Mouse (Mus musculus) heart, embryonic 11.5 days (tissue): ENCODE data around the gene Slc12a8. TPM values are rescaled to one million over a fixed set of nuclear protein-coding genes. Genes with fewer than 3 reads are reported as not detected.

Experiments
- ATAC-seq: fragments of 200-750 bp; cut with Nextera tagmentation; replicated peaks from 2 replicates; pipeline ENCODE4 v1.8.0; 2017; ENCODE audit warnings: moderate library complexity; ENCODE audit not compliant: insufficient number of reproducible peaks, low FRiP score, low TSS enrichment
- H3K27ac ChIP-seq: fragments of 300-500 bp; sonication (generic); 2 replicates; pipeline ENCODE4 v1.5.1; 2014; ENCODE audit warnings: mild to moderate bottlenecking, low read depth, low read length
- H3K27me3 ChIP-seq: fragments of 300-500 bp; sonication (generic); 2 replicates; pipeline ENCODE4 v1.6.1; 2014; ENCODE audit warnings: mild to moderate bottlenecking, low read length, mixed read lengths; ENCODE audit not compliant: control insufficient read depth, insufficient read depth
- H3K36me3 ChIP-seq: fragments of 300-500 bp; sonication (generic); 2 replicates; pipeline ENCODE4 v1.6.1; 2014; ENCODE audit warnings: mild to moderate bottlenecking, low read length, moderate library complexity, mixed read lengths; ENCODE audit not compliant: control insufficient read depth, insufficient read depth
- H3K4me1 ChIP-seq: fragments of 300-500 bp; sonication (generic); 2 replicates; pipeline ENCODE4 v1.6.1; 2014; ENCODE audit warnings: low read length; ENCODE audit not compliant: control insufficient read depth, insufficient read depth
- H3K4me2 ChIP-seq: fragments of 300-500 bp; sonication (generic); 2 replicates; pipeline ENCODE4 v1.6.1; 2014; ENCODE audit warnings: mild to moderate bottlenecking, moderate library complexity
- H3K4me3 ChIP-seq: fragments of 300-500 bp; sonication (generic); 2 replicates; pipeline ENCODE4 v1.5.1; 2014; ENCODE audit warnings: low read depth, low read length
- H3K9ac ChIP-seq: fragments of 300-500 bp; sonication (generic); 2 replicates; pipeline ENCODE4 v1.6.1; 2014; ENCODE audit warnings: mild to moderate bottlenecking, low read depth, low read length, moderate library complexity
- H3K9me3 ChIP-seq: fragments of 300-500 bp; sonication (generic); replicated peaks from 2 replicates; pipeline ENCODE4 v1.6.1; 2016; ENCODE audit warnings: low read length; ENCODE audit not compliant: control insufficient read depth
- WGBS: fragments of 180-500 bp; shearing (Covaris S2); extraction: QIAGEN DNeasy Blood & Tissue Kit; methylation state at CpG from one replicate; pipeline ENCODE4 v1.1.7; 2014; ENCODE audit not compliant: insufficient replicate concordance; 5-methylcytosine and 5-hydroxymethylcytosine counted together
- polyA plus RNA-seq: library from polyadenylated mRNA; unstranded; fragments of >200 nt; fragmentation: Nextera tagmentation; extraction: Ambion mirVana; gene quantifications from 2 replicates; pipeline ENCODE4 v1.2.1, GENCODE M21; 2014

Slc12a8 gene
- polyA plus RNA-seq, 1 experiment from 2014 or later: 2.0 TPM

DNA sequence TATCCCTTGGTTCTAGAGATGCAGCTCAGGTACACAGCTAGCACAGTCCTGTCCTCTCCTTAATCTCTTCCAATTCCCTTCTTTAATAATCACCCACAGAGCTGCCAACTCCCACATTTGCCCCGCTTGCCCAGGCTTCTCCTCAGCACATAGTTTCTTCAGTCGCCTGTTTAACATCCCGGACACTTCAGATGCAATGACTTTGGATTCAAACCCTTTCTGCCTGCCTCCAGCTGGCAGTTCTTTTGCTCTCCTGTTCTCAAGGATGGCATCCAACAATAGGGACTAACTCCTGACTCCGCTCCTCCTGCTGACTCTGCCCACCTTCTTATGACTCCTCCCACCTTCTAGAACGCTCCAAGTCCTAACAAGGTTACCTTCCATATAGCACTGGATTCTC lies 75.2 kb downstream of the Slc12a8 start:
- Histone ChIP-seq H3K4me2 (no peak overlapping the region), H3K27ac (peak overlapping the region; percentile 24; the same call in 1 of the 2 replicates), H3K36me3 (no peaks in the 10 kb centered on the region), H3K9ac (no peak overlapping the region), H3K4me3 (no peak overlapping the region), H3K9me3 (no peaks in the 10 kb centered on the region), H3K4me1 (peaks cover 24% of the 10 kb centered on the region), H3K27me3 (no peaks in the 10 kb centered on the region)
- ATAC-seq: no peak
- 81% methylated on average over 5 of the region's 5 CpGs for WGBS

DNA sequence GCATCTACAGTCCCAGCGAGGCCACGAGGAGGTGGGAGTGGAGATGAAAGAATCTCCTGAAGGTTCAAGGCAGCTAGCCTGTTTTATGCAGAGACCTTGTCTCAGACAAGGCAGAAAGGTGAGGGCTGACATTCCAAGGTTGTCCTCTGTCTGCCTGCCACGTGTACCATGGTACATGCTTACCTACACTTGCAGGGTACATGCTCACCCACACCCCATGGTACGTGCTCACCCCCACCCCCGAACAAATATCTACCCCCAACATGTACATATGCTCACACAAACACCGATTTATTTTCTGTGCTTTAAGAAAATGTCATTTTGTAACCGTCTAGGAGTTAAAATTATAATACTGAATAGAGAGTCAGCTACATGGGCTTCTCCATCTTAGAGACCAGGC lies 76.3 kb downstream of the Slc12a8 start:
- H3K4me2 ChIP-seq: no peak overlapping the region
- H3K36me3 ChIP-seq: no peaks in the 10 kb centered on the region
- H3K4me3 ChIP-seq: no peak overlapping the region
- H3K9me3 ChIP-seq: no peaks in the 10 kb centered on the region
- H3K27ac ChIP-seq: no peak overlapping the region
- ATAC-seq: no peak
- no peak overlapping the region for H3K9ac ChIP-seq
- peaks cover 24% of the 10 kb centered on the region for H3K4me1 ChIP-seq
- 70% methylated on average over 7 of the region's 7 CpGs for WGBS
- no peaks in the 10 kb centered on the region for H3K27me3 ChIP-seq

- 32% methylated on average over 7 of the region's 7 CpGs for WGBS
- Histone ChIP-seq H3K4me2 (no peak overlapping the region), H3K4me3 (no peak overlapping the region), H3K27ac (peak overlapping the region; percentile 62), H3K4me1 (peaks cover 24% of the 10 kb centered on the region), H3K9ac (no peak overlapping the region), H3K36me3 (no peaks in the 10 kb centered on the region), H3K9me3 (no peaks in the 10 kb centered on the region), H3K27me3 (no peaks in the 10 kb centered on the region)
- peak; percentile 66; the same call in 1 of the 2 replicates for ATAC-seq
Measured at GRCm38 (mm10) chr16:33594037-33594771, 77.1 kb downstream of the Slc12a8 start.

DNA sequence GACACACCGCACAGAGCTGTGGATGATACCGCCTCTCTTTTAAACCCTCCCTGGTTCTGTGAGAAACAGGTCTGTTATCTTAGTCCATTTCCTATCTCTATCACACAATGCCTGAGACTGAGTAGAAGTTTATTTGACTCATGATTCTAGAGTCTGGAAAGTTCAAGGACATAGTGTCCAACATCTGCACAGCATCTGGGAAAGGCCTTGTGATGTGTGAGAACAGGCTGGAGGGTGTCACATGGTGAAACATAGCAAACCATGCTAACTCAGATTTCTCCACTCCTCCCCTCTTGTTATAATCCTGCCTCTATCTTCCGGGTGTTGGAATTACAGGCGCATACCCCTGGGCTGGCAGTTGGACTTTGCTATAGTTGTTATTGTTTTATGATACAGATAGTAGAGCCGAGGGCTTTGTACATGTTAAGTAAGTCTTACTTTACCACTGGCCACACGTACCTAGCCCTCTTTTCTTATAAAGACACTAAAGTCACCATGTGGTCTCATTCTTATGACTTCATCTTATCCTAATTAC lies 78.2 kb downstream of the Slc12a8 start:
- Histone ChIP-seq H3K27me3 (no peaks in the 10 kb centered on the region), H3K9me3 (no peaks in the 10 kb centered on the region), H3K4me3 (no peak overlapping the region), H3K4me2 (no peak overlapping the region), H3K36me3 (no peaks in the 10 kb centered on the region), H3K9ac (no peak overlapping the region), H3K27ac (no peak overlapping the region), H3K4me1 (peaks cover 24% of the 10 kb centered on the region)
- WGBS: 73% methylated on average over 6 of the region's 6 CpGs
- no peak for ATAC-seq

DNA sequence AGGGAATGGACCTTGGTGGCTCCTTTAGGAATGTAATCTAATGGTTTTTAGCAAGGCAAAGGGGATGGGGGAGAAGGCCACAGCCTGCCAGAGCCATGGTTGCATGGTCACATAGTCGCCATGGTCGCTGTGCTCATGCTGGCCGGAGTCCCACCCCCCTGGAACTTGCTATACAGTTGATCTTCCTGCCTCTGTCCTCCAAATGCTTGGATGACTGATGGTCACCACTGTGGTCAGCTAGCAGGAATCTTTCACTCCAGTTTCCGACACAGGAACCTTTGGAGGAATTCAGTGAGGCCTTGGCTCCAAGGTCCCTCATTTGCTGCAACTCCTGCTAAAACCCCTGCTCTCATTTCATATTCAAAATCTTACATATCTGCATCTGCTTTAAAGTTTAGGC lies 79.1 kb downstream of the Slc12a8 start:
- Histone ChIP-seq H3K4me2 (no peak overlapping the region), H3K4me3 (no peak overlapping the region), H3K27ac (no peak overlapping the region), H3K4me1 (peaks cover 24% of the 10 kb centered on the region), H3K9ac (no peak overlapping the region), H3K27me3 (no peaks in the 10 kb centered on the region), H3K36me3 (no peaks in the 10 kb centered on the region), H3K9me3 (no peaks in the 10 kb centered on the region)
- 78% methylated on average over 4 of the region's 4 CpGs for WGBS
- ATAC-seq: no peak

DNA sequence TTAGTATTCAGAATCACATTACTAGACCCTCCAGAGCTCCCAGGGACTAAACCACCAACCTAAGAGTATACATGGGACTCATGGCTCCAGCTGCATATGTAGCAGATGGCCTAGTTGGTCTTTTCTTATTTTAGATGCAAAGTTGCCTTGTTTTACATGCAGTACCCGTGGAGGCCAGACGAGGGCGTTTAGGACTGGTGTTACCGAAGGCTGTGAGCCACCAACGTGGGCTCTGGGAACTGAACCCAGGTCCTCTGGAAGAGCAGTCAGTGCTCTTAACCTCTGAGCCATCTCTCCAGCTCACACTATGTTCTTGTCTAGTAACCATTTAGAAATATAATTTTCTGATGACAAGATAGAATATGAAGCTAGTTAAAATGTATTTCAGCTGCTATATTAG lies 83.1 kb downstream of the Slc12a8 start:
- Histone ChIP-seq H3K36me3 (no peaks in the 10 kb centered on the region), H3K4me2 (no peak overlapping the region), H3K9me3 (0 out of 2 replicates have a peak, but pooled peaks cover 3% of the 10 kb centered on the region), H3K4me3 (no peak overlapping the region), H3K4me1 (0 out of 2 replicates have a peak, but pooled peaks cover under 1% of the 10 kb centered on the region), H3K9ac (no peak overlapping the region), H3K27me3 (no peaks in the 10 kb centered on the region), H3K27ac (no peak overlapping the region)
- WGBS: 21% methylated on average over 5 of the region's 5 CpGs
- no peak for ATAC-seq

DNA sequence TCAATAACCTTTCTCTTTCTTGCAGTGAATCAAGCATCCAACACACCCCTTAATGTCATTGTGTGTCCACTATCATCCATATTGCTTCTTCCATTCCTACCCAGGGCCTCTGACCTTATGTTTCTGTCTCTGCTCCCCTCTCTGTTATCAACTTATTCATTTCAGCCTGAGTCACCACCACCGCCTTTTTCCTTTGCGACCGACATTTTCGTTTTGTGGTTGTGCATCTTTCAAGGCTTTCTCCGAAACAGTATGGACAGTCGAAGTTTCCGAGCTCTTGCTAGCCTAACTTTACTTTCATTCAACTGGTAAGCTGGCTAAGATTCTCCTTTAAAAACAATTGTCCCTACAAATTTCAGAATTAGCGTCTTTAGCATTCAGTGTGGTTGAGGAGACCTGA lies 84.2 kb downstream of the Slc12a8 start:
- ATAC-seq: no peak
- H3K4me2 ChIP-seq: no peak overlapping the region
- H3K27me3 ChIP-seq: no peaks in the 10 kb centered on the region
- WGBS: 85% methylated on average over 8 of the region's 8 CpGs
- no peak overlapping the region for H3K4me3 ChIP-seq
- H3K9me3 ChIP-seq: 0 out of 2 replicates have a peak, but pooled peaks cover 3% of the 10 kb centered on the region
- peaks cover 10% of the 10 kb centered on the region for H3K4me1 ChIP-seq
- H3K36me3 ChIP-seq: no peaks in the 10 kb centered on the region
- H3K9ac ChIP-seq: no peak overlapping the region
- H3K27ac ChIP-seq: no peak overlapping the region

- H3K4me1 ChIP-seq: peaks cover 20% of the 10 kb centered on the region
- H3K4me2 ChIP-seq: peak overlapping the region; percentile 8; the same call in 1 of the 2 replicates
- H3K9ac ChIP-seq: no peak overlapping the region
- H3K27ac ChIP-seq: peak overlapping the region; percentile 42
- H3K36me3 ChIP-seq: no peaks in the 10 kb centered on the region
- no peak overlapping the region for H3K4me3 ChIP-seq
- 0 out of 2 replicates have a peak, but pooled peaks cover 3% of the 10 kb centered on the region for H3K9me3 ChIP-seq
- H3K27me3 ChIP-seq: no peaks in the 10 kb centered on the region
- ATAC-seq: peak; percentile 37; the same call in 1 of the 2 replicates
- 19% methylated on average over 9 of the region's 9 CpGs for WGBS
Measured at GRCm38 (mm10) chr16:33605647-33606596, 88.8 kb downstream of the Slc12a8 start.
